Mouse (Mus musculus) spleen, adult 2 months (tissue): ENCODE measurements at regions not wholly inside any gene's neighbourhood (a gene's known extent, or its start where the extent isn't known, plus 50 kb on each side); places are given as distances from the start of the nearest gene placed in this dataset.

ENCODE experiments used
- DNase-seq, 2 experiments: peaks; one replicate each; pipeline versions ENCODE4 v3.0.0 to v3.0.0-alpha.2; 2012 to 2021; ENCODE audit warnings: low spot score in 2 of 2, low read depth in 1 of 2
- H3K27ac ChIP-seq: fragments of 200-500 bp; 2 replicates; pipeline ENCODE4 v1.5.1; 2012; ENCODE audit warnings: low read length, inconsistent platforms; ENCODE audit not compliant: insufficient read depth
- H3K27me3 ChIP-seq: fragments of 200-500 bp; 2 replicates; pipeline ENCODE4 v1.6.1; 2012; ENCODE audit warnings: mild to moderate bottlenecking, moderate library complexity, low read length, inconsistent platforms; ENCODE audit not compliant: control insufficient read depth, insufficient read depth
- H3K36me3 ChIP-seq: fragments of 200-500 bp; 2 replicates; pipeline ENCODE4 v1.6.1; 2012; ENCODE audit warnings: mild to moderate bottlenecking, low read length, inconsistent platforms; ENCODE audit not compliant: control insufficient read depth, insufficient read depth
- H3K4me1 ChIP-seq: fragments of 200-500 bp; 2 replicates; pipeline ENCODE4 v1.6.1; 2011; ENCODE audit warnings: inconsistent platforms; ENCODE audit not compliant: control insufficient read depth, insufficient read depth, insufficient read length
- H3K4me3 ChIP-seq: fragments of 200-500 bp; 2 replicates; pipeline ENCODE4 v1.5.1; 2011; ENCODE audit warnings: mild to moderate bottlenecking, inconsistent platforms; ENCODE audit not compliant: insufficient read depth, insufficient read length; ENCODE audit errors: extremely low read depth
- CTCF ChIP-seq: fragments of 200-500 bp; IDR thresholded peaks from 2 replicates; pipeline ENCODE4 v1.5.1; 2011; ENCODE audit warnings: mild to moderate bottlenecking, inconsistent platforms; ENCODE audit not compliant: insufficient read depth, insufficient read length, insufficient replicate concordance; ENCODE audit errors: extremely low read depth
- POLR2A ChIP-seq: fragments of 200-500 bp; IDR thresholded peaks from 2 replicates; pipeline ENCODE4 v1.6.1; 2011; ENCODE audit warnings: low read depth, low read length, inconsistent platforms
- WGBS: fragments of 180-500 bp; shearing (Covaris S2); methylation state at CpG from one replicate; pipeline ENCODE4 v1.1.7; 2018; 5-methylcytosine and 5-hydroxymethylcytosine counted together

DNA sequence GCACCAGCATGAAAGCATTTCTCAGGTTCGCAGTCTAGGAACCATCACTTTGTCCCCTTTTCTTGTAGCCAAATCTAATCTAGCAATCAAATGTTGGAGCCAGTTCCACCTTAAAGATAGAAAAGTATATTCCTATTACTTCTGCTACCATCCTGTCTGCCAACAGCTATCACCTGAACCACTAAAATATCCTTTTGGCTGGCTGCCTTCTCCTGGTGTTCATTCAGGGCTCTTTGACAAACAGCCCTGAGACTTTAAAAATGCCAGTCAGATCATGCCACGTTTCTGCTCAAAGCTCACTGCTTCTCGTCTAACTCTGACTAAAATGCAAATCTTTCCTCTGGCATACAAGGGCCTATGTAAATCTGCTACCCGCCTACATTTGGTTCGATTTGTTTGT is 439.7 kb upstream of the Fam92a start:
- 82% methylated on average over 5 of the region's 5 CpGs for WGBS
- Histone ChIP-seq H3K27me3 (no peaks in the 10 kb centered on the region), H3K36me3 (no peaks in the 10 kb centered on the region), H3K4me1 (no peaks in the 10 kb centered on the region), H3K27ac (no peak overlapping the region), H3K4me3 (no peak overlapping the region)
- no peak for DNase-seq
- TF ChIP-seq POLR2A (no peak), CTCF (no peak)

DNA sequence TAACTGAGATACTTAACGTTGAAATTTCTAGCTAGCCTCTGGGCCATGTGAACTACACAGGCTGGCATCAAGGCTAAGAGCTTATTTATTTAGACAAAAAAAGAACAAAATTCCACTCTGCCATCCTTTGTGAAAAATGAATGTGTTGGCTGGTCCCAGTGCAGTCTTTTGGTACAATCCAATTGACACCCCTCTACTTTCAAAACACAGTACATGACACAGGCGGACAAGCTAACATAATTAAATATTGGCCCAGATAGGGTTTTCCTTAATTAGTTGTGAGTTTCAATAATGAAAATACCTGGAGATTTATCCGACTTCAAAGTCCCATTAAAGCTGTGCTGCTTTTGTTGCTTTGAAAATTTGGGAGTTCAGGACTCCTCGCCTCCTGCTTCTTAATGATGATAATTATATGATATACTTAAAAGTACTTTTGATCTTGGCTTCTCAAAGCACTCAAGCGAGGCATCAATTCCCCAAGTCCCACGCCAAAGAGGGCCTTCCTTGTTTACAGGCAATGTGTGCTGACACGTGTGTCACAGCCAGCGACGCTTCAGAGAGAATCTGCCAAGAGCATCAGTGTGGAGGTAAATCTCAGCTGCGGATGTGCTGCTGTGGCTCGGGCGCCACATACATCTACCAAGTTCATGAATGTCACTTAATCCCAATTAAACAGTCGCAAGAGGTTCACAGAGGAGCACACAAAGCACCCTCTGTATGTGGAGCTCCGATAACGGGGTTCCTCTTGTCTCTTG is 429.5 kb upstream of the Fam92a start:
- Histone ChIP-seq H3K4me1 (no peaks in the 10 kb centered on the region), H3K36me3 (no peaks in the 10 kb centered on the region), H3K27ac (no peak overlapping the region), H3K27me3 (no peaks in the 10 kb centered on the region), H3K4me3 (no peak overlapping the region)
- no peak for DNase-seq
- TF ChIP-seq POLR2A (no peak), CTCF (no peak)
- WGBS: 90% methylated on average over 15 of the region's 15 CpGs

- no peak overlapping the region for H3K27ac ChIP-seq
- H3K4me1 ChIP-seq: no peaks in the 10 kb centered on the region
- H3K27me3 ChIP-seq: no peaks in the 10 kb centered on the region
- H3K4me3 ChIP-seq: no peak overlapping the region
- 90% methylated on average over 10 of the region's 10 CpGs for WGBS
- no peaks in the 10 kb centered on the region for H3K36me3 ChIP-seq
- DNase-seq: no peak
- no peak for TF ChIP-seq CTCF
- TF ChIP-seq POLR2A: no peak
These were observed 424.1 kb upstream of the Fam92a start for GRCm38 (mm10) chr4:12595801-12596515.

DNA sequence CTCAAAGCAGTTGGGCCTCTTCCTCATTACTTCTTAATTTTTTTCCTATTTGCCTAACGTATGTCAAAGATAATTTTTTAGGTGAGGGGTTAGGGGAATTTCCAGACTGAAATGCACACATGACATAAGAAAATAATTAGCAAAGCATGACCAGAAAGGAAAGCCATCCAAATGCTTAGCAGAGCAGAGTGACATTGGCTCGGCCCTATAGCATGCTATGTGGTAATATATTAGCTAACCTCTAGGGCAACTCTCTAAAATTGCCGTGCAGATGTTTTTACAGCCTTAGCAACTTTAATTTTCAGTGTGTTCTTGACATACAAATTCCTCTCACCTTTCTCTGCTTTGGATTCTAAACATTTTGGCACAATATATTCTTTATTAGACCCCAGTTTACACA is 421.2 kb upstream of the Fam92a start:
- WGBS: 83% methylated on average over 3 of the region's 3 CpGs

DNA sequence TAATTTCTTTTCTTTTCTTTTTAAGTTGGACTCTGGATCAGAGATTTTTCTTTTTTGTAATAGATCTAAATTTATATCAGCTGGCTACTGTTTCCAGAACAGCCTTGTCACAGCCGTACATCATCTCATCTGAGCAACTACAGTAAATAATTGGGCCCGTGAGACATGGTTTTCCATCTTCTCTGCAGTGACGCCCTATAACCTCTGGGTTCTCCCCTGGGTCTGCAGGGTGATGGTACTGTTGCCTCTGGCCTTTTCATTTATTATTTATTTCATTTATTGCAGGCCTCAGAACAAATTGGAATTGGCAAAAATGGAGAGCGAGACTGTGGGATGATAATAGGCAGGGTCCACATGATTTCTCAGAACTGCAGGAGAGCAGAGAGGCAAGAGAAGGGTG is 406.3 kb upstream of the Fam92a start:
- no peak for DNase-seq
- H3K4me1 ChIP-seq: no peaks in the 10 kb centered on the region
- no peak overlapping the region for H3K27ac ChIP-seq
- no peaks in the 10 kb centered on the region for H3K36me3 ChIP-seq
- TF ChIP-seq CTCF (no peak), POLR2A (no peak)
- H3K27me3 ChIP-seq: no peaks in the 10 kb centered on the region
- 89% methylated on average over 4 of the region's 4 CpGs for WGBS
- H3K4me3 ChIP-seq: no peak overlapping the region

More for the DNA sequence above, 421.2 kb upstream of the Fam92a start:
- Histone ChIP-seq H3K27ac (no peak overlapping the region), H3K27me3 (no peaks in the 10 kb centered on the region), H3K4me1 (no peaks in the 10 kb centered on the region), H3K36me3 (no peaks in the 10 kb centered on the region), H3K4me3 (no peak overlapping the region)
- TF ChIP-seq CTCF (no peak), POLR2A (no peak)
- DNase-seq: no peak

DNA sequence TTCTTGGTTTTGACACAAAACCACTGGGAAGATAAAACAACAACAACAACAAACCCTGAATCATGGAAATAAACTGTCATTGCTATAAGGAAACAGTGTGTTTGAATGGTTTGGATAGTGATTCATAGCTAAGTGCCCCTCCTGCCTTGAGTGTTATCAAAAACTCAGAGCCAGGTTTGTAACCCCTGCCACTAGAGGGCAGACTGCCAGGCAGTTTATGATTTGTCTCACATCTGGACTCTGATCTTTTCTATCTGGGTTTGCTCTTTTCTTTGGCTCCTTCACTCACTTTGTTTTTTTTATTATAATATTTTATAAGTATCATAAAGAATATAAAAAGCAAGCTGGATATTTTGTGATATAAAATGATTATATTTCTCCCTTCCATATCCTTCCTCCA is 400.1 kb upstream of the Fam92a start:
- no peak for DNase-seq
- no peak overlapping the region for H3K4me3 ChIP-seq
- H3K36me3 ChIP-seq: no peaks in the 10 kb centered on the region
- TF ChIP-seq CTCF (no peak), POLR2A (no peak)
- no peaks in the 10 kb centered on the region for H3K4me1 ChIP-seq
- no peaks in the 10 kb centered on the region for H3K27me3 ChIP-seq
- no peak overlapping the region for H3K27ac ChIP-seq

GRCm38 (mm10) chr4:12570689-12571088 is 398.9 kb upstream of the Fam92a start:
- H3K27me3 ChIP-seq: no peaks in the 10 kb centered on the region
- H3K36me3 ChIP-seq: no peaks in the 10 kb centered on the region
- TF ChIP-seq CTCF (no peak), POLR2A (no peak)
- WGBS: 82% methylated on average over 7 of the region's 7 CpGs
- H3K27ac ChIP-seq: no peak overlapping the region
- no peak for DNase-seq
- H3K4me1 ChIP-seq: no peaks in the 10 kb centered on the region
- H3K4me3 ChIP-seq: no peak overlapping the region
